Mouse (Mus musculus) cerebellum, adult 2 months (tissue): ENCODE measurements around the gene Ranbp3. TPM values are rescaled to one million over a fixed set of nuclear protein-coding genes. Genes with fewer than 3 reads are reported as not detected.
"Not testable (repeated sequence)": the region's sequence is repeated elsewhere in the genome, so short reads cannot be mapped to it uniquely, and the experiment has no call there.

Experiments used
- DNase-seq, 2 experiments: peaks; one replicate each; pipeline ENCODE4 v3.0.0; 2021
- H3K27ac ChIP-seq: fragments of 200-500 bp; 2 replicates; pipeline ENCODE4 v1.5.1; 2012; ENCODE audit warnings: low read length, control low read depth, inconsistent platforms; ENCODE audit not compliant: insufficient read depth
- H3K27me3 ChIP-seq: fragments of 200-500 bp; 2 replicates; pipeline ENCODE4 v1.6.1; 2012; ENCODE audit warnings: inconsistent platforms, mild to moderate bottlenecking, low read length, moderate library complexity; ENCODE audit not compliant: control insufficient read depth, insufficient read depth
- H3K4me1 ChIP-seq: fragments of 200-500 bp; 2 replicates; pipeline ENCODE4 v1.6.1; 2011; ENCODE audit warnings: low read length; ENCODE audit not compliant: control insufficient read depth, insufficient read depth
- H3K4me3 ChIP-seq: fragments of 200-500 bp; replicated peaks from 2 replicates; pipeline ENCODE3; 2011; ENCODE audit warnings: mild to moderate bottlenecking, low read depth, low read length, control low read depth; ENCODE audit not compliant: insufficient read depth
- CTCF ChIP-seq: fragments of 200-500 bp; IDR thresholded peaks from 2 replicates; pipeline ENCODE4 v1.5.1; 2011; ENCODE audit warnings: low read depth, mild to moderate bottlenecking, control low read depth, low read length, moderate library complexity, borderline replicate concordance; ENCODE audit not compliant: insufficient read depth
- POLR2A ChIP-seq: fragments of 200-500 bp; IDR thresholded peaks from 2 replicates; pipeline ENCODE4 v1.6.1; 2011; ENCODE audit warnings: low read length, control low read depth, borderline replicate concordance; ENCODE audit not compliant: insufficient read depth
- WGBS: fragments of 180-500 bp; shearing (Covaris S2); methylation state at CpG from one replicate; pipeline ENCODE4 v1.1.7; 2018; 5-methylcytosine and 5-hydroxymethylcytosine counted together
- polyA plus RNA-seq: library from polyadenylated mRNA; depleted of rRNA; stranded (reverse); fragments of >200 nt; gene quantifications from 2 replicates; pipeline ENCODE4 v1.2.3, GENCODE M21; 2012; rRNA removed

The Ranbp3 gene
- polyA plus RNA-seq: 122 and 125 TPM in 2 replicates

GRCm38 (mm10) chr17:56672941-56673646 is at the start of gene Ranbp3:
Ranbp3 (plus strand) TSS chr17:56673294.
- TF ChIP-seq CTCF: no peak
- TF ChIP-seq POLR2A: peak; percentile 98
- Histone ChIP-seq H3K27me3 (no peaks in the 10 kb centered on the region), H3K27ac (peak within 1 kb of the TSS; percentile 74), H3K4me3 (peak within 1 kb of the TSS; percentile 91), H3K4me1 (peaks cover 14% of the 10 kb centered on the region; the same call in 1 of the 2 replicates)
- DNase-seq: peak; percentile 99 to 100
- WGBS: under 1% methylated on average over 65 of the region's 66 CpGs

GRCm38 (mm10) chr17:56625495-56625894 is 47.6 kb upstream of the Ranbp3 start:
- no peak for DNase-seq
- H3K4me1 ChIP-seq: no peaks in the 10 kb centered on the region
- WGBS: 82% methylated on average over 3 of the region's 3 CpGs
- H3K4me3 ChIP-seq: no peak overlapping the region
- no peak for TF ChIP-seq CTCF
- TF ChIP-seq POLR2A: no peak
- H3K27ac ChIP-seq: no peak overlapping the region
- no peaks in the 10 kb centered on the region for H3K27me3 ChIP-seq

- WGBS: under 1% methylated on average over 26 of the region's 32 CpGs
- Histone ChIP-seq H3K27ac (no peak overlapping the region), H3K4me1 (no peaks in the 10 kb centered on the region), H3K27me3 (no peaks in the 10 kb centered on the region), H3K4me3 (peak overlapping the region; percentile 65)
- no peak for DNase-seq
- TF ChIP-seq CTCF (no peak), POLR2A (no peak)
These were observed 46.8 kb upstream of the Ranbp3 start for GRCm38 (mm10) chr17:56626260-56626659.

GRCm38 (mm10) chr17:56626754-56627470 is 46.2 kb upstream of the Ranbp3 start, which contains the start of gene Lonp1:
Lonp1 (minus strand) TSS chr17:56626887.
- no peaks in the 10 kb centered on the region for H3K4me1 ChIP-seq
- peak; percentile 97 to 98 for DNase-seq
- no peaks in the 10 kb centered on the region for H3K27me3 ChIP-seq
- H3K4me3 ChIP-seq: peak within 1 kb of the TSS; percentile 65
- no peak within 1 kb of the TSS for H3K27ac ChIP-seq
- under 1% methylated on average over 51 of the region's 51 CpGs for WGBS
- TF ChIP-seq POLR2A (peak; percentile 96), CTCF (no peak)

- H3K27me3 ChIP-seq: no peaks in the 10 kb centered on the region
- no peak within 1 kb of the TSS for H3K27ac ChIP-seq
- peak within 1 kb of the TSS; percentile 65 for H3K4me3 ChIP-seq
- peak; percentile 51 to 65 for DNase-seq
- no peaks in the 10 kb centered on the region for H3K4me1 ChIP-seq
- 7% methylated on average over 26 of the region's 26 CpGs for whole genome bisulfite sequencing
- TF ChIP-seq POLR2A: no peak
- TF ChIP-seq CTCF: no peak
These were observed 45.4 kb upstream of the Ranbp3 start, which contains the start of gene Catsperd for GRCm38 (mm10) chr17:56627530-56628277. Catsperd (plus strand) TSS chr17:56628143.

- H3K27ac ChIP-seq, H3K27me3 ChIP-seq, H3K4me1 ChIP-seq, H3K4me3 ChIP-seq, DNase-seq: not testable (repeated sequence)
- WGBS: 78% methylated on average over 27 of the region's 27 CpGs
These were observed 43.0 kb upstream of the Ranbp3 start for GRCm38 (mm10) chr17:56629800-56630781.

GRCm38 (mm10) chr17:56631807-56632206 is 41.3 kb upstream of the Ranbp3 start:
- Histone ChIP-seq H3K4me3 (no peak overlapping the region), H3K27ac (no peak overlapping the region), H3K27me3 (no peaks in the 10 kb centered on the region; the same call in 1 of the 2 replicates), H3K4me1 (no peaks in the 10 kb centered on the region)
- WGBS: 44% methylated on average over 4 of the region's 4 CpGs
- DNase-seq: no peak
- no peak for TF ChIP-seq POLR2A
- no peak for TF ChIP-seq CTCF
